Mouse (Mus musculus) testis, adult 2 months (tissue): ENCODE measurements around the gene Bcl2l11. TPM values are rescaled to one million over a fixed set of nuclear protein-coding genes. Genes with fewer than 3 reads are reported as not detected.

Experiments used
- H3K27ac ChIP-seq: fragments of 200-500 bp; 2 replicates; pipeline ENCODE4 v1.5.1; 2012; ENCODE audit warnings: low read depth, low read length; ENCODE audit not compliant: control insufficient read depth, insufficient read depth
- H3K27me3 ChIP-seq: fragments of 200-500 bp; 2 replicates; pipeline ENCODE4 v1.6.1; 2012; ENCODE audit warnings: mild to moderate bottlenecking, low read length, moderate library complexity; ENCODE audit not compliant: control insufficient read depth, insufficient read depth
- H3K36me3 ChIP-seq: fragments of 200-500 bp; 2 replicates; pipeline ENCODE4 v1.6.1; 2012; ENCODE audit warnings: mild to moderate bottlenecking, low read length; ENCODE audit not compliant: control insufficient read depth, insufficient read depth
- H3K4me1 ChIP-seq: fragments of 200-500 bp; 2 replicates; pipeline ENCODE4 v1.6.1; 2012; ENCODE audit warnings: low read length; ENCODE audit not compliant: control insufficient read depth, insufficient read depth
- H3K4me3 ChIP-seq: fragments of 200-500 bp; 2 replicates; pipeline ENCODE4 v1.5.1; 2012; ENCODE audit warnings: low read depth, mild to moderate bottlenecking, low read length, moderate library complexity, mixed read lengths; ENCODE audit not compliant: control insufficient read depth
- CTCF ChIP-seq: fragments of 200-500 bp; IDR thresholded peaks from 2 replicates; pipeline ENCODE4 v1.5.1; 2012; ENCODE audit warnings: low read depth, mild to moderate bottlenecking, inconsistent platforms, low read length, moderate library complexity; ENCODE audit not compliant: control insufficient read depth, insufficient read depth, insufficient replicate concordance
- POLR2A ChIP-seq: fragments of 200-500 bp; IDR thresholded peaks from 2 replicates; pipeline ENCODE4 v1.6.1; 2012; ENCODE audit warnings: low read depth, mild to moderate bottlenecking, inconsistent platforms, low read length, moderate library complexity; ENCODE audit not compliant: control insufficient read depth
- polyA plus RNA-seq: library from polyadenylated mRNA; depleted of rRNA; stranded (reverse); fragments of >200 nt; gene quantifications from 2 replicates; pipeline ENCODE4 v1.2.3, GENCODE M21; 2012; rRNA removed

The Bcl2l11 gene
- 59.1 and 63.3 TPM in 2 replicates for polyA plus RNA-seq

- H3K36me3 ChIP-seq: no peaks in the 10 kb centered on the region
- peak within 1 kb of the TSS; percentile 41 for H3K27ac ChIP-seq
- H3K27me3 ChIP-seq: peaks cover 3% of the 10 kb centered on the region; the same call in 1 of the 2 replicates
- H3K4me3 ChIP-seq: peak within 1 kb of the TSS; percentile 95
- TF ChIP-seq CTCF: no peak
- peak; percentile 78; the same call in 1 of the 2 replicates for TF ChIP-seq POLR2A
- H3K4me1 ChIP-seq: peaks cover 35% of the 10 kb centered on the region
Observed at GRCm38 (mm10) chr2:128125635-128126470, at the start of gene Bcl2l11. Gene Bcl2l11 (plus strand): TSS chr2:128126038.

GRCm38 (mm10) chr2:128076936-128077335 lies 48.9 kb upstream of the Bcl2l11 start:
- H3K27ac ChIP-seq: no peak overlapping the region
- TF ChIP-seq CTCF: no peak
- no peak for TF ChIP-seq POLR2A
- no peaks in the 10 kb centered on the region for H3K36me3 ChIP-seq
- no peaks in the 10 kb centered on the region for H3K4me1 ChIP-seq
- no peaks in the 10 kb centered on the region for H3K27me3 ChIP-seq
- no peak overlapping the region for H3K4me3 ChIP-seq

- no peak overlapping the region for H3K4me3 ChIP-seq
- H3K36me3 ChIP-seq: no peaks in the 10 kb centered on the region
- no peaks in the 10 kb centered on the region for H3K4me1 ChIP-seq
- no peak overlapping the region for H3K27ac ChIP-seq
- H3K27me3 ChIP-seq: no peaks in the 10 kb centered on the region
- TF ChIP-seq CTCF (peak; percentile 25; the same call in 1 of the 2 replicates), POLR2A (no peak)
Observed at GRCm38 (mm10) chr2:128078859-128079258, 47.0 kb upstream of the Bcl2l11 start.

GRCm38 (mm10) chr2:128079316-128079715 lies 46.5 kb upstream of the Bcl2l11 start:
- Histone ChIP-seq H3K27ac (no peak overlapping the region), H3K27me3 (no peaks in the 10 kb centered on the region), H3K36me3 (no peaks in the 10 kb centered on the region), H3K4me1 (no peaks in the 10 kb centered on the region), H3K4me3 (no peak overlapping the region)
- TF ChIP-seq CTCF: no peak
- TF ChIP-seq POLR2A: no peak

- no peaks in the 10 kb centered on the region for H3K36me3 ChIP-seq
- no peak for TF ChIP-seq CTCF
- H3K27ac ChIP-seq: no peak overlapping the region
- H3K27me3 ChIP-seq: no peaks in the 10 kb centered on the region
- no peak overlapping the region for H3K4me3 ChIP-seq
- no peaks in the 10 kb centered on the region for H3K4me1 ChIP-seq
Observed at GRCm38 (mm10) chr2:128083844-128084243, 42.0 kb upstream of the Bcl2l11 start.

- H3K36me3 ChIP-seq: no peaks in the 10 kb centered on the region
- H3K4me1 ChIP-seq: no peaks in the 10 kb centered on the region
- no peak overlapping the region for H3K27ac ChIP-seq
- no peak overlapping the region for H3K4me3 ChIP-seq
- H3K27me3 ChIP-seq: no peaks in the 10 kb centered on the region
- no peak for TF ChIP-seq CTCF
- TF ChIP-seq POLR2A: no peak
Observed at GRCm38 (mm10) chr2:128084607-128085006, 41.2 kb upstream of the Bcl2l11 start.

GRCm38 (mm10) chr2:128085481-128085880 lies 40.4 kb upstream of the Bcl2l11 start:
- no peaks in the 10 kb centered on the region for H3K27me3 ChIP-seq
- TF ChIP-seq CTCF (no peak), POLR2A (no peak)
- no peak overlapping the region for H3K27ac ChIP-seq
- H3K4me3 ChIP-seq: no peak overlapping the region
- no peaks in the 10 kb centered on the region for H3K36me3 ChIP-seq
- no peaks in the 10 kb centered on the region for H3K4me1 ChIP-seq
